Comparison of ENCODE assay signal across 8 mouse cellular contexts in the genomic region with DNA sequence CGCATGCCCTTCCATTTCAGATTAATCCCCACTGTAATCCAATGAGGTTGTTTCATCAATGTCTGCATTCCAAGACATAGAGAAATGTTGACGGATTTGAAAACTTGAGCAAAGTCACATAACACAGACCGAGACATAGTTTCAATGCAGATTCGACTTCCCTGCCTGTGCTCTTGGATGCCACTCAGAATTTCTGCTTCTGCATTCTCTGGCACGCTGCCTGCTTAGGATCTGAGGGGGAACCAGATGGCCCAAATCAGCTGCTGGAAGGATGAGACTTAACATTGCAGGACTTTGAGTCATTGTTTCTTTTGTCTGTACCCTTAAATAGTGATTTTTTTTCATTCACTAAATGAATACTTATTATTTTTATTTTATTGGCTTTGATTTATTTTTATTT.
DNase-seq lines count a peak whose midpoint lies in the region; ATAC-seq and TF ChIP-seq lines count a peak whose summit lies in the region.

No protein-coding gene starts in this region.

- H3K4me2 ChIP-seq in limb, embryonic 14.5 days (replicated peaks; ENCODE audit: low read depth, low read length, severe bottlenecking), result no peak overlapping the region
- no peak overlapping the region for H3K4me2 ChIP-seq in intestine, embryonic 16.5 days (ENCODE audit: low read depth, low read length)

- H3K36me3 ChIP-seq in limb, embryonic 14.5 days (ENCODE audit: control insufficient read depth, insufficient read depth, low read length), result no peaks in the 10 kb centered on the region
- no peaks in the 10 kb centered on the region for H3K36me3 ChIP-seq in limb, embryonic 10.5 days
- no peaks in the 10 kb centered on the region for H3K36me3 ChIP-seq in intestine, embryonic 16.5 days (ENCODE audit: control insufficient read depth, insufficient read depth, low read length)

- H3K9ac ChIP-seq in limb, embryonic 14.5 days (ENCODE audit: low read depth, low read length, severe bottlenecking), result no peak overlapping the region
- no peak overlapping the region for H3K9ac ChIP-seq in intestine, embryonic 16.5 days (ENCODE audit: low read depth, low read length)

- no peaks in the 10 kb centered on the region for H3K9me3 ChIP-seq in limb, embryonic 14.5 days (ENCODE audit: control insufficient read depth, low read length)
- H3K9me3 ChIP-seq in limb, embryonic 10.5 days (replicated peaks), result no peaks in the 10 kb centered on the region
- no peaks in the 10 kb centered on the region for H3K9me3 ChIP-seq in intestine, embryonic 16.5 days (ENCODE audit: control insufficient read depth, low read length)

- no peaks in the 10 kb centered on the region for H3K27me3 ChIP-seq in limb, embryonic 14.5 days (ENCODE audit: control insufficient read depth, insufficient read depth, low read length)
- no peaks in the 10 kb centered on the region for H3K27me3 ChIP-seq in limb, embryonic 10.5 days (ENCODE audit: low read depth, poor library complexity, severe bottlenecking)
- H3K27me3 ChIP-seq in intestine, embryonic 16.5 days (replicated peaks; ENCODE audit: control insufficient read depth, insufficient read depth, low read length), result no peaks in the 10 kb centered on the region

- DNase-seq in cerebellum, postnatal 10 days, result peak; percentile 86 to 90
- DNase-seq in limb, embryonic 14.5 days (ENCODE audit: low spot score), result peak; percentile 61
- no peak for DNase-seq in limb, embryonic 10.5 days (ENCODE audit: low spot score)
- DNase-seq in retina, postnatal 1 day, result peak; percentile 39
- DNase-seq in c-Kit-positive CD71-positive TER-119-positive erythroid progenitor cells, embryonic 14.5 days (ENCODE audit: low spot score), result no peak
- DNase-seq in neural tube, embryonic 10.5 days (ENCODE audit: extremely low spot score, low spot score), result no peak

- 73% methylated on average over 5 of the region's 5 CpGs for WGBS in limb, embryonic 14.5 days
- WGBS in limb, embryonic 10.5 days, result 90% methylated on average over 5 of the region's 5 CpGs
- WGBS in intestine, embryonic 16.5 days, result 48% methylated on average over 5 of the region's 5 CpGs

- no peak for TF ChIP-seq POLR2A in limb, embryonic 14.5 days (IDR thresholded peaks at IDR 0.05; ENCODE audit: borderline replicate concordance, extremely low read depth, insufficient read depth, insufficient read length)

- no peak for ATAC-seq in cerebellum, adult (ENCODE audit: insufficient number of reproducible peaks, low FRiP score, low TSS enrichment)
- peak; percentile 15 for ATAC-seq in limb, embryonic 14.5 days (ENCODE audit: low FRiP score, low read depth)
- ATAC-seq in intestine, embryonic 16.5 days, result peak; percentile 50; the same call in 1 of the 2 replicates

- no peak overlapping the region for H3K27ac ChIP-seq in limb, embryonic 14.5 days (replicated peaks; ENCODE audit: low read depth, low read length)
- H3K27ac ChIP-seq in limb, embryonic 10.5 days, result no peak overlapping the region
- no peak overlapping the region for H3K27ac ChIP-seq in intestine, embryonic 16.5 days (ENCODE audit: low read length)

- no peaks in the 10 kb centered on the region for H3K4me1 ChIP-seq in limb, embryonic 14.5 days (ENCODE audit: control insufficient read depth, insufficient read depth, low read length)
- no peaks in the 10 kb centered on the region for H3K4me1 ChIP-seq in limb, embryonic 10.5 days
- H3K4me1 ChIP-seq in intestine, embryonic 16.5 days (ENCODE audit: control insufficient read depth, insufficient read depth, low read length), result no peaks in the 10 kb centered on the region

- no peak overlapping the region for H3K4me3 ChIP-seq in limb, embryonic 14.5 days (replicated peaks; ENCODE audit: low read length)
- H3K4me3 ChIP-seq in limb, embryonic 10.5 days, result no peak overlapping the region
- no peak overlapping the region for H3K4me3 ChIP-seq in intestine, embryonic 16.5 days (ENCODE audit: low read length)

Comparison
In these comparisons a context has a peak if more than half of its experiments do, and no peak if none do; other contexts are left out.
1. DNase-seq: peak in cerebellum, postnatal 10 days (2 of 2), limb, embryonic 14.5 days (single experiment) and retina, postnatal 1 day (single experiment); none in limb, embryonic 10.5 days (single experiment), c-Kit-positive CD71-positive TER-119-positive erythroid progenitor cells, embryonic 14.5 days (single experiment) and neural tube, embryonic 10.5 days (single experiment).